Mouse (Mus musculus): ENCODE data around the gene Man1c1. TPM values are rescaled to one million over a fixed set of nuclear protein-coding genes. Genes with fewer than 3 reads are reported as not detected.

The Man1c1 gene
- total and polyA plus RNA-seq, 3 experiments: 0.04 to 0.44 (median 0.20) TPM

GRCm38 (mm10) chr4:134534124-134534886 is 169.8 kb downstream of the Man1c1 start:
- Histone ChIP-seq H3K27ac (ENCODE audit: insufficient read depth, low read depth) (no peak overlapping the region), H3K4me1 (ENCODE audit: control insufficient read depth in 1 of 2, insufficient read depth in 2 of 2) (peaks cover 3 to 24% of the 10 kb centered on the region in 2 experiments; a peak in 3 of 4 replicates), H3K9ac (ENCODE audit: insufficient read depth, low read depth) (peak overlapping the region; percentile 78), H3K36me3 (replicated peaks in 1 of 2; ENCODE audit: control insufficient read depth in 1 of 2, insufficient read depth in 1 of 2, low read length in 1 of 2) (peaks cover 12 to 29% of the 10 kb centered on the region in 2 experiments), H3K27me3 (replicated peaks) (peaks cover 15% of the 10 kb centered on the region), H3K9me3 (replicated peaks; ENCODE audit: low read length) (no peaks in the 10 kb centered on the region), H3K79me2 (replicated peaks; ENCODE audit: control insufficient read depth, extremely low read depth, insufficient read depth, poor library complexity, severe bottlenecking) (no peaks in the 10 kb centered on the region), H3K4me2 (ENCODE audit: insufficient read depth, low read depth, poor library complexity, severe bottlenecking) (peak overlapping the region; percentile 86), H3K4me3 (replicated peaks in 1 of 3; ENCODE audit: low read depth in 2 of 3, low read length in 2 of 3, poor library complexity in 1 of 3) (peak overlapping the region; percentile 69 to 91 (median 82))
- TF ChIP-seq BHLHE40 (IDR thresholded peaks at IDR 0.05; ENCODE audit: low read depth, low read length) (peak; percentile 30; the same call in 1 of the 2 replicates), UBTF (IDR thresholded peaks at IDR 0.05; ENCODE audit: low read depth, low read length) (peak; percentile 47; the same call in 1 of the 2 replicates), TBP (conservative IDR thresholded peaks at IDR 0.05; ENCODE audit: low read depth, low read length) (no peak), IRF4 (IDR thresholded peaks at IDR 0.05; ENCODE audit: low read depth, low read length) (no peak), KAT2A (IDR thresholded peaks at IDR 0.05; ENCODE audit: insufficient replicate concordance, low read length) (no peak), ZNF384 (IDR thresholded peaks at IDR 0.05; ENCODE audit: low read depth, low read length) (no peak), SMC3 (IDR thresholded peaks at IDR 0.05; ENCODE audit: low read depth, low read length) (no peak), HCFC1 (IDR thresholded peaks at IDR 0.05; ENCODE audit: low read depth, low read length) (no peak), MAZ (IDR thresholded peaks at IDR 0.05; ENCODE audit: low read depth, low read length) (no peak), ZKSCAN1 (IDR thresholded peaks at IDR 0.05; ENCODE audit: borderline replicate concordance, low read depth, low read length) (no peak), ETS1 (conservative IDR thresholded peaks at IDR 0.05; ENCODE audit: low read depth, low read length) (no peak), GABPA (IDR thresholded peaks at IDR 0.05; ENCODE audit: insufficient replicate concordance, low read depth, low read length) (no peak), CHD2 (IDR thresholded peaks at IDR 0.05; ENCODE audit: low read length) (no peak), MXI1 (IDR thresholded peaks at IDR 0.05; ENCODE audit: low read depth, low read length) (peak; percentile 37; the same call in 1 of the 2 replicates), RCOR1 (conservative IDR thresholded peaks at IDR 0.05; ENCODE audit: low read depth, low read length) (no peak), NELFE (IDR thresholded peaks at IDR 0.05; ENCODE audit: low read depth, low read length) (no peak), CTCF (conservative IDR thresholded peaks at IDR 0.05 in 1 of 2, IDR thresholded peaks at IDR 0.05 in 1 of 2; ENCODE audit: low read depth in 2 of 2, low read length in 2 of 2) (no peak), MYC (IDR thresholded peaks at IDR 0.05; ENCODE audit: low read depth, low read length) (no peak), POLR2A (IDR thresholded peaks at IDR 0.05; ENCODE audit: low read depth, low read length) (no peak)
- in situ Hi-C loops (cut with MboI; ENCODE audit: low pct_ligation_motif_present, low pct_unique_long_range_greater_than_20kb, low sequenced_read_pairs): no loop called here
- peak; percentile 54 for DNase-seq (ENCODE audit: extremely low read depth)
- dilution Hi-C loops (cut with MboI; ENCODE audit: extremely low pct_ligation_motif_present, extremely low pct_unique_long_range_greater_than_20kb, low sequenced_read_pairs): no loop called here

- H3K4me3 ChIP-seq (replicated peaks in 1 of 3; ENCODE audit: low read depth in 2 of 3, low read length in 2 of 3, poor library complexity in 1 of 3): peak overlapping the region in 1 of 3 experiments; percentile 2
- H3K27ac ChIP-seq (ENCODE audit: insufficient read depth, low read depth): no peak overlapping the region
Observed at GRCm38 (mm10) chr4:134533421-134533820, 170.7 kb downstream of the Man1c1 start.

More at GRCm38 (mm10) chr4:134533421-134533820, 170.7 kb downstream of the Man1c1 start:
- H3K4me1 ChIP-seq (ENCODE audit: control insufficient read depth in 1 of 2, insufficient read depth in 2 of 2): peaks cover 3 to 24% of the 10 kb centered on the region in 2 experiments; a peak in 3 of 4 replicates
- no peak overlapping the region for H3K9ac ChIP-seq (ENCODE audit: insufficient read depth, low read depth)
- peaks cover 20 to 37% of the 10 kb centered on the region in 2 experiments for H3K36me3 ChIP-seq (replicated peaks in 1 of 2; ENCODE audit: control insufficient read depth in 1 of 2, insufficient read depth in 1 of 2, low read length in 1 of 2)
- H3K9me3 ChIP-seq (replicated peaks; ENCODE audit: low read length): no peaks in the 10 kb centered on the region
- DNase-seq (ENCODE audit: extremely low read depth): no peak
- dilution Hi-C loops (cut with MboI; ENCODE audit: extremely low pct_ligation_motif_present, extremely low pct_unique_long_range_greater_than_20kb, low sequenced_read_pairs): no loop called here
- in situ Hi-C loops (cut with MboI; ENCODE audit: low pct_ligation_motif_present, low pct_unique_long_range_greater_than_20kb, low sequenced_read_pairs): no loop called here
- H3K4me2 ChIP-seq (ENCODE audit: insufficient read depth, low read depth, poor library complexity, severe bottlenecking): peak overlapping the region; percentile 86
- H3K27me3 ChIP-seq (replicated peaks): peaks cover 12% of the 10 kb centered on the region
- H3K79me2 ChIP-seq (replicated peaks; ENCODE audit: control insufficient read depth, extremely low read depth, insufficient read depth, poor library complexity, severe bottlenecking): no peaks in the 10 kb centered on the region
- TF ChIP-seq SIN3A (IDR thresholded peaks at IDR 0.05; ENCODE audit: low read length): no peak
- no peak for TF ChIP-seq HCFC1 (IDR thresholded peaks at IDR 0.05; ENCODE audit: low read depth, low read length)
- no peak for TF ChIP-seq ZKSCAN1 (IDR thresholded peaks at IDR 0.05; ENCODE audit: borderline replicate concordance, low read depth, low read length)
- TF ChIP-seq MAZ (IDR thresholded peaks at IDR 0.05; ENCODE audit: low read depth, low read length): no peak
- no peak for TF ChIP-seq SMC3 (IDR thresholded peaks at IDR 0.05; ENCODE audit: low read depth, low read length)
- TF ChIP-seq ZMIZ1 (IDR thresholded peaks at IDR 0.05; ENCODE audit: low read depth, low read length): no peak
- no peak for TF ChIP-seq PAX5 (IDR thresholded peaks at IDR 0.05; ENCODE audit: low read length)
- no peak for TF ChIP-seq UBTF (IDR thresholded peaks at IDR 0.05; ENCODE audit: low read depth, low read length)
- TF ChIP-seq ZNF384 (IDR thresholded peaks at IDR 0.05; ENCODE audit: low read depth, low read length): no peak
- no peak for TF ChIP-seq RAD21 (IDR thresholded peaks at IDR 0.05; ENCODE audit: low read depth, low read length)
- TF ChIP-seq RCOR1 (conservative IDR thresholded peaks at IDR 0.05; ENCODE audit: low read depth, low read length): no peak
- no peak for TF ChIP-seq E2F4 (IDR thresholded peaks at IDR 0.05; ENCODE audit: insufficient replicate concordance, low read depth, low read length)
- TF ChIP-seq POLR2AphosphoS2 (IDR thresholded peaks at IDR 0.05; ENCODE audit: low read depth, low read length): no peak
- TF ChIP-seq CTCF (conservative IDR thresholded peaks at IDR 0.05 in 1 of 2, IDR thresholded peaks at IDR 0.05 in 1 of 2; ENCODE audit: low read depth in 2 of 2, low read length in 2 of 2): no peak
- no peak for TF ChIP-seq IRF4 (IDR thresholded peaks at IDR 0.05; ENCODE audit: low read depth, low read length)
- no peak for TF ChIP-seq MEF2A (IDR thresholded peaks at IDR 0.05; ENCODE audit: borderline replicate concordance, low read depth, low read length)
- no peak for TF ChIP-seq EP300 (IDR thresholded peaks at IDR 0.05; ENCODE audit: low read length)
